8 mouse cellular contexts compared by ENCODE assay signal in the genomic region with DNA sequence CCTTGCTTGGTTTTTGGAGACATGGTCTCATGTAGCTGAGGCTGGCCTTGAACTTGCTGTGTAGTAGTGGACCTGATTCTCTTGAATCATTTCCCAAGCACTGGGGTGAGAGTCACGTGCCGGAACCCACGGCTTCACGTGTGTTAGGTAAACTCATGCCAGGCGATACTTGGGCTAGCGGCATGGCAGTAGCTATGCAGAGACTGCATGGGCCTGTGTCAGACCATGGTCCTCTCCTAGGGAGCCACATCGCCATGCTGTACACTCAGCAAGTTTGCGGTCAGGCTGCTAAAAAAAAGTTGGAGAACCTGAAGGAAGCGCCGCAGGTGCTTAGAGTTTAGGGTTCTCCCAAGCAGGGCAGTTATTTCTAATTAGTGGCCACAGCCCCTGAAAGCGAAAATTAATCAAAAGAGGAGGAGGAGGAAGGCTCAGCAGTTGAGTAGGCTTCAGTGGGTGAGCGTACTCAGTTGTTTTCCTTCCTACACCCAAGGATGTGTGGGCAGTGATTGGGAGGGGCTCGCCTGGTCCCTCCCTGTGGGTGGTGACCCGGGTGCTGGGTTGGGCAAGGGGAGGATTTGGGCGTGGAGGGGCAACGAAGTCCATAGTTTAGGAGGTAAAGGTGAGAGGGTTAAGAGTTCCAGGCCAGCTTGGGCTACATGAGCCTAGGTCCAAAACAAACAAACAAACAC. TPM values are rescaled to one million over a fixed set of nuclear protein-coding genes. Genes with fewer than 3 reads are reported as not detected.
A peak's percentile ranks its signal among the peaks of the same experiment; 100 is the strongest.
DNase-seq lines count a peak whose midpoint lies in the region; ATAC-seq and TF ChIP-seq lines count a peak whose summit lies in the region.

No protein-coding gene starts in this region.

- peaks cover 12% of the 10 kb centered on the region for H3K79me2 ChIP-seq in heart, adult 2 months (replicated peaks; ENCODE audit: control insufficient read depth, insufficient read depth, low read length)

- WGBS in heart, adult 2 months = 59% methylated on average over 16 of the region's 16 CpGs
- 50% methylated on average over 16 of the region's 16 CpGs for WGBS in lung, embryonic 14.5 days
- 60% methylated on average over 16 of the region's 16 CpGs for WGBS in neural tube, embryonic 15.5 days

- peak overlapping the region; percentile 79 for H3K4me2 ChIP-seq in lung, embryonic 14.5 days
- H3K4me2 ChIP-seq in neural tube, embryonic 15.5 days = peak overlapping the region; percentile 78

- TF ChIP-seq POLR2A in heart, adult 2 months (IDR thresholded peaks at IDR 0.05; ENCODE audit: insufficient read depth, low read depth, low read length) = peak; percentile 72

- H3K4me3 ChIP-seq in brown adipose tissue, adult 24 weeks (ENCODE audit: insufficient read depth, low read depth, low read length) = peak overlapping the region; percentile 54
- H3K4me3 ChIP-seq in heart, adult 2 months = peak overlapping the region; percentile 55
- H3K4me3 ChIP-seq in lung, embryonic 14.5 days (ENCODE audit: low read depth, low read length) = peak overlapping the region; percentile 95
- H3K4me3 ChIP-seq in neural tube, embryonic 15.5 days (replicated peaks) = peak overlapping the region; percentile 98

- 0 out of 2 replicates have a peak, but pooled peaks cover 3% of the 10 kb centered on the region for H3K9me3 ChIP-seq in lung, embryonic 14.5 days (ENCODE audit: low read depth, low read length)
- no peaks in the 10 kb centered on the region for H3K9me3 ChIP-seq in neural tube, embryonic 15.5 days (replicated peaks)

- intact Hi-C loops in heart, adult 2 months (cut with DNase I) = no loop called here
- intact Hi-C loops in left cerebral cortex, postnatal 14 days (cut with DNase I) = no loop called here

- TF ChIP-seq EP300 in heart, adult 2 months (IDR thresholded peaks at IDR 0.05; ENCODE audit: insufficient read depth, low read depth, low read length) = no peak

- ATAC-seq in cerebellum, adult (ENCODE audit: insufficient number of reproducible peaks, low FRiP score, low TSS enrichment) = no peak
- ATAC-seq in lung, embryonic 14.5 days (ENCODE audit: insufficient read depth) = peak; percentile 18
- peak; percentile 9; the same call in 1 of the 2 replicates for ATAC-seq in neural tube, embryonic 15.5 days (ENCODE audit: low FRiP score)

- H3K27ac ChIP-seq in brown adipose tissue, adult 24 weeks (replicated peaks; ENCODE audit: low read depth, low read length) = peak overlapping the region; percentile 76
- H3K27ac ChIP-seq in heart, adult 2 months = peak overlapping the region; percentile 94
- peak overlapping the region; percentile 27; the same call in 1 of the 2 replicates for H3K27ac ChIP-seq in lung, embryonic 14.5 days (ENCODE audit: low read depth)
- H3K27ac ChIP-seq in neural tube, embryonic 15.5 days (replicated peaks) = peak overlapping the region; percentile 52; the same call in 1 of the 2 replicates

- TF ChIP-seq CTCF in heart, adult 2 months (IDR thresholded peaks at IDR 0.05) = no peak
- no peak for TF ChIP-seq CTCF in lung, embryonic 14.5 days (IDR thresholded peaks at IDR 0.05; ENCODE audit: low read depth)

- peak; percentile 60 for DNase-seq in cerebellum, adult 9-11 months
- peak; percentile 81 to 86 for DNase-seq in heart, adult 2 months
- DNase-seq in kidney, adult 11 months = peak; percentile 92
- peak; percentile 62 for DNase-seq in lung, embryonic 14.5 days
- DNase-seq in left cerebral cortex, postnatal 14 days (ENCODE audit: low spot score in 2 of 2) = no peak

- H3K4me1 ChIP-seq in brown adipose tissue, adult 24 weeks (ENCODE audit: control insufficient read depth, insufficient read depth, insufficient read length, low read length) = peaks cover 23% of the 10 kb centered on the region
- H3K4me1 ChIP-seq in heart, adult 2 months (ENCODE audit: control insufficient read depth, insufficient read depth, low read length) = peaks cover 20% of the 10 kb centered on the region
- H3K4me1 ChIP-seq in lung, embryonic 14.5 days (ENCODE audit: insufficient read depth) = peaks cover 12% of the 10 kb centered on the region
- peaks cover 39% of the 10 kb centered on the region for H3K4me1 ChIP-seq in neural tube, embryonic 15.5 days

- H3K9ac ChIP-seq in heart, adult 2 months (ENCODE audit: low read depth, low read length) = peak overlapping the region; percentile 26
- peak overlapping the region; percentile 40; the same call in 1 of the 2 replicates for H3K9ac ChIP-seq in lung, embryonic 14.5 days
- H3K9ac ChIP-seq in neural tube, embryonic 15.5 days (replicated peaks) = 0 out of 2 replicates have a peak overlapping the region, but pooled peaks have one; percentile 28

- H3K36me3 ChIP-seq in heart, adult 2 months (ENCODE audit: control insufficient read depth, insufficient read depth, low read length) = peaks cover 8% of the 10 kb centered on the region
- peaks cover 7% of the 10 kb centered on the region; the same call in 1 of the 2 replicates for H3K36me3 ChIP-seq in lung, embryonic 14.5 days (ENCODE audit: insufficient read depth)
- no peaks in the 10 kb centered on the region for H3K36me3 ChIP-seq in neural tube, embryonic 15.5 days

- no peaks in the 10 kb centered on the region for H3K27me3 ChIP-seq in heart, adult 2 months (ENCODE audit: control insufficient read depth, insufficient read depth, low read length)
- H3K27me3 ChIP-seq in lung, embryonic 14.5 days (ENCODE audit: insufficient read depth, low read length) = no peaks in the 10 kb centered on the region
- no peaks in the 10 kb centered on the region for H3K27me3 ChIP-seq in neural tube, embryonic 15.5 days (replicated peaks)

RNA-seq across cellular contexts. Expression of gene Bri3, which starts 10.0 kb away (rescaled TPM):
- polyA plus RNA-seq in brown adipose tissue, adult 24 weeks (2012; ENCODE audit: insufficient read depth, insufficient read length, missing spikeins) = 230 and 282 TPM in 2 replicates
- 100 to 1,000 TPM; 129 to 152 TPM for total RNA-seq in heart, adult 2 months (2021)
- polyA plus RNA-seq in heart, adult 2 months (2012; rRNA removed) = 240 and 258 TPM in 2 replicates
- 128 and 145 TPM in 2 replicates for polyA plus RNA-seq in lung, embryonic 14.5 days (2014; fragmentation: Nextera tagmentation; extraction: Ambion mirVana)
- 91.9 and 106 TPM in 2 replicates for polyA plus RNA-seq in neural tube, embryonic 15.5 days (2015; fragmentation: Nextera tagmentation; extraction: Ambion mirVana)
- 10 to 100 TPM; 62.1 to 75.0 TPM for total RNA-seq in left cerebral cortex, postnatal 14 days (2021)

RNA-seq across cellular contexts. Expression of gene Tecpr1, which starts 30.9 kb away (rescaled TPM):
- polyA plus RNA-seq in brown adipose tissue, adult 24 weeks (2012; ENCODE audit: insufficient read depth, insufficient read length, missing spikeins) = 25.9 and 41.4 TPM in 2 replicates
- 10 to 100 TPM; 24.2 to 27.6 TPM for total RNA-seq in heart, adult 2 months (2021)
- polyA plus RNA-seq in heart, adult 2 months (2012; rRNA removed) = 33.7 and 34.9 TPM in 2 replicates
- polyA plus RNA-seq in lung, embryonic 14.5 days (2014; fragmentation: Nextera tagmentation; extraction: Ambion mirVana) = 17.0 and 19.3 TPM in 2 replicates
- 40.3 and 42.6 TPM in 2 replicates for polyA plus RNA-seq in neural tube, embryonic 15.5 days (2015; fragmentation: Nextera tagmentation; extraction: Ambion mirVana)
- total RNA-seq in left cerebral cortex, postnatal 14 days (2021) = 10 to 100 TPM; 84.8 to 90.0 TPM

Comparison
In these comparisons a context has a peak if more than half of its experiments do, and no peak if none do; other contexts are left out.
1. DNase-seq: peak in cerebellum, adult 9-11 months (single experiment), heart, adult 2 months (2 of 2), kidney, adult 11 months (single experiment) and lung, embryonic 14.5 days (single experiment); none in left cerebral cortex, postnatal 14 days (0 of 2).
2. H3K27ac ChIP-seq: peak in every context shown above with its lines; median percentile 94 in heart, adult 2 months; 76 in brown adipose tissue, adult 24 weeks; 52 in neural tube, embryonic 15.5 days; 27 in lung, embryonic 14.5 days.
3. Peak in every context shown above with its lines, with median percentiles within 50 percentile points of each other: H3K4me3 ChIP-seq and H3K9ac ChIP-seq.